Mouse (Mus musculus) CH12.LX (cell line): ENCODE measurements around the gene Zfp867. TPM values are rescaled to one million over a fixed set of nuclear protein-coding genes. Genes with fewer than 3 reads are reported as not detected.

Experiments used
- DNase-seq: peaks from one replicate; pipeline ENCODE4 v3.0.0-alpha.2; 2013; ENCODE audit errors: extremely low read depth
- H3K27ac ChIP-seq: 2 replicates; pipeline ENCODE4 v1.5.1; 2012; ENCODE audit warnings: low read depth, mild to moderate bottlenecking, control low read depth, moderate library complexity; ENCODE audit not compliant: insufficient read depth
- H3K27me3 ChIP-seq: replicated peaks from 2 replicates; pipeline ENCODE3; 2012; ENCODE audit warnings: inconsistent platforms
- H3K36me3 ChIP-seq, 2 experiments: replicated peaks in 1 of 2; 2 replicates each; pipeline versions ENCODE3 to v1.6.1; 2012; ENCODE audit warnings: inconsistent platforms in 1 of 2, low read length in 1 of 2, mild to moderate bottlenecking in 1 of 2, mixed read lengths in 1 of 2, moderate library complexity in 1 of 2; ENCODE audit not compliant: control insufficient read depth in 1 of 2, insufficient read depth in 1 of 2
- H3K4me1 ChIP-seq, 2 experiments: 2 replicates each; pipeline ENCODE4 v1.6.1; 2012; ENCODE audit warnings: inconsistent platforms in 1 of 2, moderate library complexity in 1 of 2; ENCODE audit not compliant: insufficient read depth in 2 of 2, control insufficient read depth in 1 of 2
- H3K4me2 ChIP-seq: 2 replicates; pipeline ENCODE4 v1.6.1; 2012; ENCODE audit warnings: low read depth, mild to moderate bottlenecking, control low read depth; ENCODE audit not compliant: poor library complexity, insufficient read depth, severe bottlenecking
- H3K4me3 ChIP-seq, 3 experiments: fragments of 150-350 bp in 1 of 3; sonication (generic) in 1 of 3; replicated peaks in 1 of 3; 2 replicates each; pipeline versions ENCODE3 to v1.5.1; 2011 to 2012; ENCODE audit warnings: low read depth in 2 of 3, low read length in 2 of 3, mild to moderate bottlenecking in 2 of 3, moderate library complexity in 2 of 3, control low read depth in 1 of 3, improper control_type of control experiment in 1 of 3, inconsistent platforms in 1 of 3, mixed read lengths in 1 of 3; ENCODE audit not compliant: poor library complexity in 1 of 3
- H3K79me2 ChIP-seq: replicated peaks from 2 replicates; pipeline ENCODE4 v1.6.1; 2012; ENCODE audit warnings: mild to moderate bottlenecking, moderate library complexity; ENCODE audit not compliant: control insufficient read depth, poor library complexity, insufficient read depth, severe bottlenecking; ENCODE audit errors: extremely low read depth
- H3K9ac ChIP-seq: 2 replicates; pipeline ENCODE4 v1.6.1; 2012; ENCODE audit warnings: low read depth, mild to moderate bottlenecking, control low read depth, moderate library complexity; ENCODE audit not compliant: insufficient read depth
- H3K9me3 ChIP-seq: replicated peaks from 2 replicates; pipeline ENCODE3; 2012; ENCODE audit warnings: low read length, inconsistent platforms, mixed read lengths
- CHD2 ChIP-seq: IDR thresholded peaks from 2 replicates; pipeline ENCODE4 v1.6.1; 2011; ENCODE audit warnings: low read length, improper control_type of control experiment
- CTCF ChIP-seq, 2 experiments: IDR thresholded peaks in 1 of 2; conservative IDR thresholded peaks in 1 of 2; 2 replicates each; pipeline ENCODE4 v1.5.1; 2011 to 2012; ENCODE audit warnings: low read depth in 2 of 2, low read length in 2 of 2, improper control_type of control experiment in 1 of 2, inconsistent platforms in 1 of 2, mild to moderate bottlenecking in 1 of 2, moderate library complexity in 1 of 2
- E2F4 ChIP-seq: IDR thresholded peaks from 2 replicates; pipeline ENCODE4 v1.6.1; 2011; ENCODE audit warnings: low read depth, low read length, improper control_type of control experiment; ENCODE audit not compliant: insufficient replicate concordance
- ETS1 ChIP-seq: conservative IDR thresholded peaks from 2 replicates; pipeline ENCODE4 v1.6.1; 2012; ENCODE audit warnings: low read depth, mild to moderate bottlenecking, inconsistent platforms, low read length, improper control_type of control experiment, moderate library complexity
- MAX ChIP-seq: IDR thresholded peaks from 2 replicates; pipeline ENCODE4 v1.6.1; 2011; ENCODE audit warnings: low read length, improper control_type of control experiment
- MEF2A ChIP-seq: IDR thresholded peaks from 2 replicates; pipeline ENCODE4 v1.6.1; 2014; ENCODE audit warnings: low read depth, mild to moderate bottlenecking, inconsistent platforms, low read length, improper control_type of control experiment, borderline replicate concordance
- NELFE ChIP-seq: IDR thresholded peaks from 2 replicates; pipeline ENCODE4 v1.6.1; 2011; ENCODE audit warnings: low read depth, low read length, improper control_type of control experiment
- TCF12 ChIP-seq: IDR thresholded peaks from 2 replicates; pipeline ENCODE4 v1.6.1; 2014; ENCODE audit warnings: low read depth, mild to moderate bottlenecking, inconsistent platforms, low read length, improper control_type of control experiment
- ZMIZ1 ChIP-seq: IDR thresholded peaks from 2 replicates; pipeline ENCODE4 v1.6.1; 2012; ENCODE audit warnings: low read depth, mild to moderate bottlenecking, inconsistent platforms, low read length, improper control_type of control experiment
- dilution Hi-C: fragments of 300-500 bp; cut with MboI; formaldehyde crosslinking; loops from 2 replicates; pipeline ENCODE4 v1.14.3; 2020; ENCODE audit warnings: low sequenced_read_pairs; ENCODE audit not compliant: extremely low pct_unique_long_range_greater_than_20kb, extremely low pct_ligation_motif_present
- in situ Hi-C: fragments of 300-500 bp; cut with MboI; formaldehyde crosslinking; loops from 3 replicates; pipeline ENCODE4 v1.14.3; 2019; ENCODE audit warnings: low sequenced_read_pairs, low pct_ligation_motif_present, low pct_unique_long_range_greater_than_20kb, mixed read lengths
- polyA plus RNA-seq: library from polyadenylated mRNA; unstranded; fragments of >175 nt; gene quantifications from 2 replicates; pipeline ENCODE4 v1.2.1, GENCODE M21; 2012; ENCODE audit warnings: low read depth; ENCODE audit not compliant: insufficient read length
- total RNA-seq, 2 experiments: library from RNA; depleted of rRNA; stranded (reverse); fragments of 300-350 nt in 1 of 2; fragments of >200 nt in 1 of 2; gene quantifications; 2 replicates each; pipeline ENCODE4 v1.2.3; 2012 to 2014

Gene Zfp867
- total and polyA plus RNA-seq, 3 experiments: 4.6 to 7.1 (median 4.9) TPM

DNA sequence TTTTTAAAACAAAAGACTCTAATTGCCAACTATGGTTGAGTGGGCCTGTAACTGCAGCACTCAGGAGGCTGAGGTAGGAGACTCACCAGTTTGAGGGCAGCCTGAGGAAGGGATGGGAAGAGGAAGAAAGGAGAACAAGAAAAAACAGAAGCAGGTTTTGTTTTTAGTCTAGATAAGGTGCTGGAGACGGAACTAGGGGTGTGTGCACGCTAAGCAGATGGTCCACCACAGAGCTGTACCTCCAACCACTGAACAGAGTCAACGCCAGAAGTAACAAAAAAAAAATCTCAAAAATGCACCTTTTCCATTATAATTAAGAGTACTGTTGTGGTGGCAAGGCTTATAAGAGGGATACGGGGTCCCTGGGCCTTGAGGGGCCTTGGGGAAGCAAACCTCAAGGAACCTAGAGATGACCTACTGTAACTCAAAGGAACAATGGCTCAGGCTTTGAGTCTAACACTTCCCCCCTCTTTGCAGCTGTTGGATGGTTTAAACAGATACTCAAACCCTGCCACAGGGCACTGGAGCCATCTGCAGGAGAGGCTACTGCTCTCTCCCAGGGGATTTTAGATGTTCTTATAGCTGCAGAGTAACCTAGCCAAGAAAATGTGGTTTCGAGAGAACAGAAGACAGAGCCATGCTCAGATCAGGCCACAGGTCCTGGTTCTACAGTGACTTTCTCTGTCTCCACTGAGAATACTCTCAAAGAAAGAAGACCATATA lies 29.9 kb upstream of the Zfp867 start:
- peaks cover 2% of the 10 kb centered on the region; the same call in 1 of the 2 replicates for H3K79me2 ChIP-seq
- no peak overlapping the region for H3K4me3 ChIP-seq
- 0 out of 2 replicates have a peak, but pooled peaks have one; percentile 12 for TF ChIP-seq ETS1
- TF ChIP-seq CTCF (conservative IDR thresholded peaks at IDR 0.05 in 1 of 2, IDR thresholded peaks at IDR 0.05 in 1 of 2; ENCODE audit: low read depth in 2 of 2, low read length in 2 of 2): 0 out of 4 replicates have a peak, but pooled peaks of 1 of the 2 experiments have one; percentile 4
- no peak for TF ChIP-seq MAX
- in situ Hi-C loops (no loop called here), dilution Hi-C loops (no loop called here)
- peaks cover 69 to 75% of the 10 kb centered on the region in 2 experiments for H3K36me3 ChIP-seq
- H3K27ac ChIP-seq: no peak overlapping the region
- DNase-seq: peak; percentile 71
- H3K27me3 ChIP-seq: no peaks in the 10 kb centered on the region
- H3K4me2 ChIP-seq: no peak overlapping the region
- H3K4me1 ChIP-seq: peaks cover 4 to 75% of the 10 kb centered on the region in 2 experiments; a peak in 3 of 4 replicates
- H3K9ac ChIP-seq: no peak overlapping the region
- peaks cover 8% of the 10 kb centered on the region for H3K9me3 ChIP-seq

DNA sequence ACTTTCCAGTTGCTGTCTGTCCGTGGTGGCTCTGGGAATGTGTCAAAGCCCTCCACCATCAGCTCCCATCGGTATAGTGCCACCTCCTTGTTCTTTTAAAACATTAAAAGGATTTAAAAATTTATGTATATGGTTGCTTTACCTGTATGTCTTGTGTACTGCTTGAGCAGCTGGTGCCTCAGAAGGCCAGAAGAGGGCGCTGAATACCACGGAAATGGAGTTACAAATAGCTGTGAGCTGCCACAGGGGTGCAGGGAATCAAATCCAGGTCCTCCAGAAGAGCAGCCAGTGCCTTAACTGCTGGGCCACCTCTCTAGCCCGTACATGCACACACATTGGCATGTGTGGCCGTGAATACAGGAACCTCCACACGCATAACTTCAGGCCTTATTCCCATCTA lies 25.5 kb upstream of the Zfp867 start:
- Histone ChIP-seq H3K9ac (no peak overlapping the region), H3K9me3 (peaks cover 8% of the 10 kb centered on the region), H3K4me2 (no peak overlapping the region), H3K27ac (no peak overlapping the region), H3K27me3 (no peaks in the 10 kb centered on the region), H3K36me3 (peaks cover 87 to 99% of the 10 kb centered on the region in 2 experiments), H3K79me2 (no peaks in the 10 kb centered on the region), H3K4me3 (no peak overlapping the region), H3K4me1 (peaks cover 0 to 75% of the 10 kb centered on the region in 2 experiments; a peak in 2 of 4 replicates)
- DNase-seq: no peak
- in situ Hi-C loops: no loop called here
- TF ChIP-seq ZMIZ1 (no peak), MEF2A (no peak), CTCF (conservative IDR thresholded peaks at IDR 0.05 in 1 of 2, IDR thresholded peaks at IDR 0.05 in 1 of 2; ENCODE audit: low read depth in 2 of 2, low read length in 2 of 2) (peak in 1 of 2 experiments; percentile 26; a peak in 2 of 4 replicates)
- dilution Hi-C loops: no loop called here

DNA sequence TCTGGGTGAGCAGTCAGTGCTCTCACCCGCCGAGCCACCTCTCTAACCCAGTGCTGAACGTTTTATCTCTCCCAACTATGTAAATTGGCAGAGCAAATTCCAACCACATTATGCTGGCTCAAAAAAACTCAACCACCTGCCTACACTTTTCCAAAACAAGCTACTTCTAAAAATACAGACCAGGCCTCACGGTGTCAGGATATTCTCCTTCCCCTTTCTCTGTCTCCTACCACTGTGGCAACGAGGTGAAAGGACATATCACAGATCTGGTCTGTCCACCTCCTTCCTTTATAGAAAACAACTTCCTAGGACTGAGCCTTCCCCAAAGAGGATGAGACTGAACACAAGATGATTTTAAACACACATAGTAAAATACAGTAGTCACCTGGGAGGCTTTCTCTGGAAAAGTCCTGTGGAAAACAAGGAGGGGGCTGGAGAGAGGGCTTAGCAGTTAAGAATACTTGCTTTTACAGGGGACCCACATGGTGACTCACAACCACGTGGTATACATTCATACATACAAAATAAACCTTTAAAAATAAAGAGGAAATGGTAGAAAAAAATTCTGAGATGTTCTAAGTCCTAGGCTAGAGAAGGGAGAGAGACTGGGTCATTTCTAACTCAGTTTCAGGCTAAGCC lies 24.5 kb upstream of the Zfp867 start:
- dilution Hi-C loops (no loop called here), in situ Hi-C loops (no loop called here)
- Histone ChIP-seq H3K4me2 (no peak overlapping the region), H3K36me3 (peaks cover 88 to 99% of the 10 kb centered on the region in 2 experiments), H3K9me3 (peaks cover 8% of the 10 kb centered on the region), H3K27ac (no peak overlapping the region), H3K27me3 (no peaks in the 10 kb centered on the region), H3K4me1 (peaks cover 0 to 66% of the 10 kb centered on the region in 2 experiments; a peak in 2 of 4 replicates), H3K9ac (no peak overlapping the region), H3K79me2 (no peaks in the 10 kb centered on the region), H3K4me3 (no peak overlapping the region)
- no peak for TF ChIP-seq E2F4
- TF ChIP-seq NELFE: no peak
- TF ChIP-seq MAX: 0 out of 2 replicates have a peak, but pooled peaks have one; percentile 32
- TF ChIP-seq TCF12: no peak
- TF ChIP-seq ETS1: no peak
- TF ChIP-seq CHD2: no peak
- DNase-seq: no peak
